Mouse (Mus musculus): ENCODE measurements around the gene Mcts2.
A peak's percentile ranks its signal among the peaks of the same experiment; 100 is the strongest.
"Not testable (repeated sequence)": the region's sequence is repeated elsewhere in the genome, so short reads cannot be mapped to it uniquely, and the experiment has no call there.

The Mcts2 gene

GRCm38 (mm10) chr2:152686806-152687267 lies at the start of gene Mcts2:
TSS of gene Mcts2 (plus strand) at chr2:152687035.
- DNase-seq, result peak; percentile 92 to 96

- DNase-seq, result no peak
Observed at GRCm38 (mm10) chr2:152637381-152637780, 49.5 kb upstream of the Mcts2 start.

GRCm38 (mm10) chr2:152638865-152639264 lies 48.0 kb upstream of the Mcts2 start:
- no peak for DNase-seq

- DNase-seq, result no peak
Observed at GRCm38 (mm10) chr2:152639406-152640113, 47.3 kb upstream of the Mcts2 start.

GRCm38 (mm10) chr2:152652901-152653620 lies 33.8 kb upstream of the Mcts2 start:
- DNase-seq, result no peak

GRCm38 (mm10) chr2:152653874-152654715 lies 32.7 kb upstream of the Mcts2 start:
- DNase-seq, result no peak

GRCm38 (mm10) chr2:152657398-152657797 lies 29.4 kb upstream of the Mcts2 start:
- no peak for DNase-seq

- DNase-seq, result no peak
Observed at GRCm38 (mm10) chr2:152661163-152661562, 25.7 kb upstream of the Mcts2 start.

GRCm38 (mm10) chr2:152666191-152666590 lies 20.6 kb upstream of the Mcts2 start:
- not testable (repeated sequence) for DNase-seq

GRCm38 (mm10) chr2:152669256-152669638 lies 17.6 kb upstream of the Mcts2 start, which contains the start of gene H13:
TSS of gene H13 (plus strand) at chr2:152669461.
- peak; percentile 89 for DNase-seq

- DNase-seq, result no peak
Observed at GRCm38 (mm10) chr2:152669639-152670484, 17.0 kb upstream of the Mcts2 start.

GRCm38 (mm10) chr2:152670983-152671641 lies 15.7 kb upstream of the Mcts2 start:
- no peak for DNase-seq

- DNase-seq, result peak in 1 of 2 experiments; percentile 46
Observed at GRCm38 (mm10) chr2:152671642-152671999, 15.2 kb upstream of the Mcts2 start.

GRCm38 (mm10) chr2:152672166-152672565 lies 14.7 kb upstream of the Mcts2 start:
- DNase-seq, result no peak

GRCm38 (mm10) chr2:152674148-152674547 lies 12.7 kb upstream of the Mcts2 start:
- no peak for DNase-seq

- DNase-seq, result no peak
Observed at GRCm38 (mm10) chr2:152675252-152675791, 11.5 kb upstream of the Mcts2 start.

GRCm38 (mm10) chr2:152678302-152678701 lies 8.5 kb upstream of the Mcts2 start:
- no peak for DNase-seq

GRCm38 (mm10) chr2:152678925-152679324 lies 7.9 kb upstream of the Mcts2 start:
- DNase-seq, result no peak

GRCm38 (mm10) chr2:152679701-152680355 lies 7.0 kb upstream of the Mcts2 start:
- DNase-seq, result no peak

- no peak for DNase-seq
Observed at GRCm38 (mm10) chr2:152683086-152683485, 3.7 kb upstream of the Mcts2 start.

- no peak for DNase-seq
Observed at GRCm38 (mm10) chr2:152686399-152686798, 436 bp upstream of the Mcts2 start.

All from cerebellum, postnatal 36 days (tissue).